Mouse (Mus musculus) hindbrain, embryonic 15.5 days (tissue): ENCODE measurements at regions not wholly inside any gene's neighbourhood (a gene's known extent, or its start where the extent isn't known, plus 50 kb on each side); places are given as distances from the start of the nearest gene placed in this dataset.

Experiments used
- ATAC-seq: fragments of 200-750 bp; cut with Nextera tagmentation; 2 replicates; pipeline ENCODE4 v1.8.0; 2017; ENCODE audit warnings: low read depth, moderate number of reproducible peaks, moderate TSS enrichment; ENCODE audit not compliant: low FRiP score
- H3K27ac ChIP-seq: fragments of 300-500 bp; sonication (generic); replicated peaks from 2 replicates; pipeline ENCODE4 v1.5.1; 2015; ENCODE audit warnings: mild to moderate bottlenecking, inconsistent platforms
- H3K27me3 ChIP-seq: fragments of 300-500 bp; sonication (generic); 2 replicates; pipeline ENCODE4 v1.6.1; 2015; ENCODE audit warnings: control low read depth, inconsistent platforms
- H3K36me3 ChIP-seq: fragments of 300-500 bp; sonication (generic); 2 replicates; pipeline ENCODE4 v1.6.1; 2015; ENCODE audit warnings: control low read depth, inconsistent platforms
- H3K4me1 ChIP-seq: fragments of 300-500 bp; sonication (generic); replicated peaks from 2 replicates; pipeline ENCODE4 v1.6.1; 2015; ENCODE audit warnings: control low read depth, inconsistent platforms
- H3K4me2 ChIP-seq: fragments of 300-500 bp; sonication (generic); 2 replicates; pipeline ENCODE4 v1.6.1; 2015; ENCODE audit warnings: moderate library complexity, mild to moderate bottlenecking, inconsistent platforms
- H3K4me3 ChIP-seq: fragments of 300-500 bp; sonication (generic); 2 replicates; pipeline ENCODE4 v1.5.1; 2015; ENCODE audit warnings: mild to moderate bottlenecking, inconsistent platforms
- H3K9ac ChIP-seq: fragments of 300-500 bp; sonication (generic); 2 replicates; pipeline ENCODE4 v1.6.1; 2015; ENCODE audit warnings: inconsistent platforms
- H3K9me3 ChIP-seq: fragments of 300-500 bp; sonication (generic); 2 replicates; pipeline ENCODE4 v1.6.1; 2016; ENCODE audit warnings: control low read depth, inconsistent platforms
- WGBS: fragments of 180-500 bp; shearing (Covaris S2); methylation state at CpG from one replicate; pipeline ENCODE4 v1.1.7; 2015; 5-methylcytosine and 5-hydroxymethylcytosine counted together

DNA sequence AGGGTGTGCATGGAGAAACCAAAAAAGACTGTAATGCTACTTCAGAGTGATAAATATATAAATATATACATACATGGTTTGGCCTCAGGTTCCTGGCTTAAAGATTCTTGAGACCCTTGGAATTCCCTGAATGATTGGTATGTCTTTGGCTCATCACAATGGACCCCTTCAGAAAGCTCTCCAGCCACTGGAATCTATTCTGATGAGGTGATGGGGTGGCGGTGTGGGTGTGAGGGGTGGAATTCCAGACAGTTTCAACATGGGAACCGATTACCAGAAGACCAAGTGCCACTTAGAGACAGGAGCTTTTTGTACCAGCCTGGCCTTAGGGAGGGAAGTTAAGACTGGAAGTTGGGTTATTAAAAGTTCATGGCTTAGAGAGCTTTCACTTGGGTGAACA lies 190.1 kb downstream of the Galc start:
- Histone ChIP-seq H3K27ac (no peak overlapping the region), H3K36me3 (no peaks in the 10 kb centered on the region), H3K4me1 (no peaks in the 10 kb centered on the region), H3K9ac (no peak overlapping the region), H3K27me3 (no peaks in the 10 kb centered on the region), H3K4me2 (no peak overlapping the region), H3K9me3 (no peaks in the 10 kb centered on the region), H3K4me3 (no peak overlapping the region)
- WGBS, result 70% methylated on average over 2 of the region's 2 CpGs
- ATAC-seq, result no peak

DNA sequence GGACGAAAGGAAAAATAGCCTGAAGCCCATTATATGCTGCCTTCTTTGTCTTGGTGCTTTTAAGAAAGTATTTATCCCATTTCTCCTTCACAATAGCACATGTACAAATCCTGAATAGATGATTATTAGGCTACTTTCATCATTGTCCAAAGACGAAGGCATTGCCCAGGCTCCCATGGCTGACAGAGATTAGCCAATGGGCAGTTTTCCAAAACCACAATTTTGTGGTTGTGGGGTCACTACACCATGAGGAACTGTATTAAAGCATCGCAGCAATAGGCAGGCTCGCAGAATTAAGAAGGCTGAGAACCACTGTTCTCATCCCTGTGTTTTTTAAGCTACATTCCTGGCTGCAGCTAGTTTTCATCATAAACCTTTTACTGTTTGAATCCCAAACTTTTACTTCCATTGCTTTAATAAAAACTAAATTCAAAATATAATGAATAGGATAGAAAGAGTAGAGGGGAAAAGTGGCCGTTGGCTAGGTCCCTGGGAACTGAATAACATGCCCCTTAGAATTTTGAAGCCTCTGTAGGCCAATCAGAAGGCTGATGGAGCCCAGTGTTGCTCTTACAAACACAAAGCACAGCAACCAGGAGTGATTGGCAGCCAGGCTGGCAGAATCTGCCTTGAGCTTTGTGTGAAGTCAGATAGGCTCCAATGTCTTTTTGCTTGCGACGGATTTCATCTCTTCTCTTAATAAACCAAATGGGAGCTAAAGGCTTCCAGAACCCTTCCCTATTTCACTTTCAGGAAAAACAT lies 199.7 kb downstream of the Galc start:
- Histone ChIP-seq H3K36me3 (no peaks in the 10 kb centered on the region), H3K4me3 (no peak overlapping the region), H3K9me3 (no peaks in the 10 kb centered on the region), H3K4me2 (no peak overlapping the region), H3K27me3 (no peaks in the 10 kb centered on the region), H3K27ac (no peak overlapping the region), H3K9ac (no peak overlapping the region), H3K4me1 (no peaks in the 10 kb centered on the region)
- 69% methylated on average over 7 of the region's 7 CpGs for WGBS
- no peak for ATAC-seq

DNA sequence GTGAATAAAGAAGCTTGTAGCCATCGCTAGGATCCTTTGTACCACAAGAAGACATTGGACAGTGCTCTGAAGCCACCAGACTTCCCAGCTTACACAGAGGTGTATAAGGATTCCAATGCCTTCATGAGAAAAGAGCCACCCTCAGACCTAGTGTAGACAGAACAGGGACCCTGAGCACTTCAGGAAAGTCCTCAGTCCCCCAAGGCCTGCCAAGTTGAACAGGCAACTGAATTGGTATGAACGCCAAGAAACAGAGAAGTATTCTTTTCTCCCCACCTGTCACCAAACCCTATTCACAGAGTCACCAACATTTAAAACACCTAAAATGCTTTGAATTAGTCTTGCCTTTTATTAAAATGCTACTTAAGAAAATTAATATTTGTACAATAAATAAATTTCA lies 200.3 kb downstream of the Galc start:
- H3K4me1 ChIP-seq, result no peaks in the 10 kb centered on the region
- no peaks in the 10 kb centered on the region for H3K36me3 ChIP-seq
- H3K27ac ChIP-seq, result no peak overlapping the region
- H3K4me2 ChIP-seq, result no peak overlapping the region
- no peaks in the 10 kb centered on the region for H3K27me3 ChIP-seq
- no peak overlapping the region for H3K9ac ChIP-seq
- H3K9me3 ChIP-seq, result no peaks in the 10 kb centered on the region
- WGBS, result 82% methylated on average over 2 of the region's 2 CpGs
- H3K4me3 ChIP-seq, result no peak overlapping the region
- no peak for ATAC-seq

DNA sequence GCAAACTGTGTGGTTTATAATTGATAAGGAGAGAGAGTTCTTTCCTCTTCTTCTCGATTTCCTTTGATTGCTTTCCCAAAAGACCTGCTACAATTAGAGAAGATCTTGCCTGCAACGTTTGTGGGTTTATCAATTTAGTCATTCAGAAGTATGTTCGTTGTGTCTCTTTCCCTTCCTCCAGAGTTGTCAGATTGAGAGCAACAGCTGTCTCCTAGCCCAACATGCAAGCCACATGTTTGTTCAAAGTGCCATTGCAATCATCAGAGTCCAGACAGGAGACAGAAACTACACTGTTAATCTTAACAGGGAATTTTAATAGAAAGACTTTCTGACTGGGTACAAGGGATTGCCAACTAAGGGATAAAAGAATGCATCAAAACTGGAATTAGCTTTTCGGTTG lies 208.3 kb downstream of the Galc start:
- Histone ChIP-seq H3K27ac (no peak overlapping the region), H3K36me3 (no peaks in the 10 kb centered on the region), H3K4me2 (no peak overlapping the region), H3K27me3 (no peaks in the 10 kb centered on the region), H3K9me3 (no peaks in the 10 kb centered on the region), H3K9ac (no peak overlapping the region), H3K4me3 (no peak overlapping the region), H3K4me1 (peaks cover 8% of the 10 kb centered on the region)
- no peak for ATAC-seq
- 74% methylated on average over 4 of the region's 4 CpGs for WGBS

DNA sequence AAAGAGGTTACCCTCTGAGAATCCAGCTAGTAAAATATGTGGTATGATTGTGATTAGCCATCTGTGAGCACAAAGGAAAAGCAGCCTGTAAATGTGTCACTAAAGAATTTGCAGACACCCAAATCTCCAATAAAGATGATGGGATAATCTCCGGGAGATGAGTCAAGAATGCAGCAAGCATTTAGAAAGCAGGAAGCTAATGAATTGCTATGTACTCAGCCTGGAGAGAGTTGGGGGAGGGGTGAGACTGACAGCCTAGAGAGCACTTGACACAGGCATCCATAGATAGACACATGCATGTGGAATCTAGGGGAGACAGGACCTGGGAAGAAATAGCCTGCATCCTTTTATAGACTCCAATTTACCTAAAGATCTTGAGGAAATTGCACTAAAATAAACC lies 208.8 kb downstream of the Galc start:
- Histone ChIP-seq H3K4me2 (no peak overlapping the region), H3K27me3 (no peaks in the 10 kb centered on the region), H3K36me3 (no peaks in the 10 kb centered on the region), H3K9me3 (no peaks in the 10 kb centered on the region), H3K4me1 (peaks cover 8% of the 10 kb centered on the region), H3K27ac (no peak overlapping the region), H3K9ac (no peak overlapping the region), H3K4me3 (no peak overlapping the region)
- 7% methylated on average over 1 of the region's 1 CpGs for WGBS
- no peak for ATAC-seq

DNA sequence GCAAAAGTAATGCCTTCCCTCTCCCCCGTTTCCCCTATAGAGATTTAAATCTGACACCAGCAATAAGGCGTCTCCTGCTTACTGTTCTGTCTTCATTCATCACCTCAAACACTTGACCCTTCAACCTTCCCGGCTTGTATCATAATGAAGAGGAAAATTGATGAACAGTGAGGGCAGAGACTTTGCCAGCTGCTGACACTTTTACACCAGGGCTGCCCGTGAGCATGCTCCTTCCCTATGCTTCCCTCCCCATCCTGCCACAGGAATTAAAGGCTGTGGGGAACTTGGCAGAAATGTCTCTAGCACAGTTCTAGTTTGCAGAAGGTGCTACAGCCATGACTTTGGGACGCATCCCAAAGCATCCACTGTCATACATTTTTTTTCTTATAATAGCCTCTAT lies 209.2 kb downstream of the Galc start:
- ATAC-seq, result no peak
- no peaks in the 10 kb centered on the region for H3K36me3 ChIP-seq
- no peaks in the 10 kb centered on the region for H3K27me3 ChIP-seq
- H3K27ac ChIP-seq, result no peak overlapping the region
- peaks cover 8% of the 10 kb centered on the region for H3K4me1 ChIP-seq
- H3K9me3 ChIP-seq, result no peaks in the 10 kb centered on the region
- 16% methylated on average over 5 of the region's 5 CpGs for WGBS
- H3K4me3 ChIP-seq, result no peak overlapping the region
- H3K9ac ChIP-seq, result no peak overlapping the region
- H3K4me2 ChIP-seq, result no peak overlapping the region

DNA sequence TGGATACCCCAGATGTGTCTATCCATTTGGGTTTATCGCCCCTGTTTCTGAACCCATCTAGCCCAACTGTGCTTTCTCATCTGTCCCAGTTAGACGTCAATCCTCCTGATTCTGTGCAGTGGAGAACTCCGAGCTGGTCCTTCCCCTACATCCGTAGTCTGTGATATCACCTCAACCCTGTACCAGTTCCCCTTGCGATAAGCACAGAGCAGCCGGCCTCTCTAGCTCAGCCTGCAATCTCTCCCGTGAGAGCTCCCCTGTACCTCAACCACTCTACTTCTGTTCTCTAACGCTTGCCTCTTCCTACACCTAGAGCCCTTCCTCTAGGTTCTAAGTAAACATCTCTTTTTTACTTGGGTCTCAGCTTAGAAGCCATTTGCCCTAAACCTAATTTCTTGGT lies 211.5 kb downstream of the Galc start:
- Histone ChIP-seq H3K27me3 (no peaks in the 10 kb centered on the region), H3K9ac (no peak overlapping the region), H3K27ac (no peak overlapping the region), H3K4me3 (no peak overlapping the region), H3K4me2 (no peak overlapping the region), H3K36me3 (no peaks in the 10 kb centered on the region), H3K9me3 (no peaks in the 10 kb centered on the region), H3K4me1 (peaks cover 8% of the 10 kb centered on the region)
- no peak for ATAC-seq
- 87% methylated on average over 8 of the region's 8 CpGs for WGBS

DNA sequence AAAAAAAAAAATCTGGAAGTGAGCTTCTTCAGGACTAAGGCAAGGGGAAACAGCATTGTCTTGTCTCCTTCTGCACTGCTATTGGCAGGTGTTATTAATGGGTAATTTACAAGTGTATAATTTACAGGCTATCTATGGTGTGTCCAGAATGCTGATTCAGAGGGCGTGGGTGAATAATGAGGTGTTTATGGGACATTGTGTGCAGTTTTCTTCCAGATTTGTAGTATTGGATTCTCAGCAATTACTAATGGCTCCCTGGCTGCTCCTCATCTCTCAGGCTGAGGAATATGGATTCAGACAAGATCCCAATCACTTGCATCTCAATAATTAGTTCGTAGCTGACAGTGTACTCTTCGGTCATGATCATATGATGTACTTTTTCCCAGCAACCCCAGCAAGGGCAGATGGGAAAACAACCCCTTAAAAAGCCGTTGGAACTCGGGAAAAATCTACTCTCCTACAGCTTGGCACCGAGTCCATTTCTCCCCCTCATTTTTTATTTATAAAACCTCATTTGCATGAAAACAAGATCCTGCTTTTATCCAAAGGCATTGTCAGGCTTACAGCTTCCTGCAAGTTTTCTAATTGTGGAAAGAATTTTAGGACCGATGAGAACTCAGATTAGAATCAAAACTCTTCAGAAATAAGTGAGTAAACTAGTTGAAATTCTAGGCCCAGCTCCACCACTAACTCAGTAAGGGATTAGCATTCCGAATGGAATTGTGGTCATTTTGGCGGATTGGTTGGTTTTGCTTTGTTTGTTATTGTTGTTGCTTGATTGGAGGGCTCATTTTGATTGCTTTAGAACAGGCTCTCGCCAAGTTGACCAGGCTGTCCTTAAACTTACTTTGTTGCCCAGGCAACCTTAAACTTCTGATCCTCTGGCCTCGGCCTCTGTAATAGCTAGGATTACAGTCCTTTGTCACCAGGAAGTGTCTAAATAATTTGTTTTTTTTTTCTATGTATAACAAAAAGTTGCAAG lies 212.5 kb downstream of the Galc start:
- 46% methylated on average over 11 of the region's 11 CpGs for WGBS
- H3K4me2 ChIP-seq, result no peak overlapping the region

DNA sequence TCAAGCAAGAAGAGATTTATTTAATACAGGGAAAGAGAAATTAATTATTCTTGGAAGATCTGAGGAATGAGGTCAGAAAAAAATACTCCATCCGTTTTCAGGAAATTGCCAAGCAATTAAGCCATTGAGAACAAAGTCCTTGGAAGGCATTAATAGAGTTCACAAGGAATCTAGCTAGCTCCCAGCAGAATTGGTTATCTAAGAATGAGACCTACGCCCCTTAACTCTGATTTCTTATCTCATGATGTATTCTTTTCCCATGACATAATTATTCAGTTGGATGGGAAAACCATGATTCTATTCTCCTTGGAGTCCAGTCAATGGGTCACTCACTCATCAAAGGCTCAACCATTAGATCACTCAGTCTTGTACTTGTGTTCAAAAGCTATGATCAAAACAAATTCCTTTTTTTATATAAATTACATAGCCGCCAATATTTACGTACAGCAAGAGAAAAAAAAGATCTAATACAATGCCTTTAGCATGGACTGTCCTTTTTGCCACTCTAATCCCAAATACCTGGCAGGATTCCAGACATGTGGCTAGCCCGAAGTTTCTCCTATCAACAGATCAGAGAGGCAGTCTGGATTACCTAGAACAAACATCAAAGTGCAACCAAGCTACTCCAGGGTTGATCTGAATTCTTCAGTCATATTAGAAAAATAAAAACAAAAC lies 213.3 kb downstream of the Galc start:
- Histone ChIP-seq H3K36me3 (no peaks in the 10 kb centered on the region), H3K4me2 (no peak overlapping the region), H3K4me3 (no peak overlapping the region), H3K27me3 (no peaks in the 10 kb centered on the region), H3K27ac (no peak overlapping the region), H3K4me1 (peaks cover 8% of the 10 kb centered on the region), H3K9ac (no peak overlapping the region), H3K9me3 (no peaks in the 10 kb centered on the region)
- 80% methylated on average over 5 of the region's 5 CpGs for WGBS
- no peak for ATAC-seq

More for the DNA sequence above, 212.5 kb downstream of the Galc start:
- H3K9ac ChIP-seq, result no peak overlapping the region
- no peak overlapping the region for H3K27ac ChIP-seq
- H3K9me3 ChIP-seq, result no peaks in the 10 kb centered on the region
- ATAC-seq, result no peak
- no peak overlapping the region for H3K4me3 ChIP-seq
- no peaks in the 10 kb centered on the region for H3K36me3 ChIP-seq
- no peaks in the 10 kb centered on the region for H3K27me3 ChIP-seq
- peaks cover 8% of the 10 kb centered on the region for H3K4me1 ChIP-seq

DNA sequence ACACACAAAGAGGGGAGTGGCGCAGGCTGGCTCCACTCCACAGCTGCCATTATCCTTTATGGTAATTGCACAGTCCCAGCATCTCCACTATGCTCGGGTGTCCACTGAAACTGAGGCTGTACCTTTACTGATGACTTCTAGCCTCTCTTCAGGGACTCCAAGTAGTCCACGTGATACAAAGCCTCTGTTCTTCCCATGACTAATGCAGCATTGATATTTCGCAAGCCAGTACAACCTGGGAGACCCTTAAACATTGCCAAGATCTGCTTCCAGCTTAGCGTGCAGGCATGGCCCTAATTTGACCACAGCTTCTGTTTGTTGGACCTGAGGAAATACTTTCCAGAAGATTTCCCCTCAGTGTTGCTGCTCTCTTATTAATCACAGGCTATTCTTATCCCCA lies 215.8 kb downstream of the Galc start:
- ATAC-seq, result peak; percentile 48; the same call in 1 of the 2 replicates
- no peaks in the 10 kb centered on the region for H3K9me3 ChIP-seq
- no peaks in the 10 kb centered on the region for H3K36me3 ChIP-seq
- H3K4me2 ChIP-seq, result no peak overlapping the region
- H3K27ac ChIP-seq, result no peak overlapping the region
- 65% methylated on average over 5 of the region's 5 CpGs for WGBS
- H3K4me1 ChIP-seq, result no peaks in the 10 kb centered on the region
- no peaks in the 10 kb centered on the region for H3K27me3 ChIP-seq
- no peak overlapping the region for H3K4me3 ChIP-seq
- no peak overlapping the region for H3K9ac ChIP-seq

DNA sequence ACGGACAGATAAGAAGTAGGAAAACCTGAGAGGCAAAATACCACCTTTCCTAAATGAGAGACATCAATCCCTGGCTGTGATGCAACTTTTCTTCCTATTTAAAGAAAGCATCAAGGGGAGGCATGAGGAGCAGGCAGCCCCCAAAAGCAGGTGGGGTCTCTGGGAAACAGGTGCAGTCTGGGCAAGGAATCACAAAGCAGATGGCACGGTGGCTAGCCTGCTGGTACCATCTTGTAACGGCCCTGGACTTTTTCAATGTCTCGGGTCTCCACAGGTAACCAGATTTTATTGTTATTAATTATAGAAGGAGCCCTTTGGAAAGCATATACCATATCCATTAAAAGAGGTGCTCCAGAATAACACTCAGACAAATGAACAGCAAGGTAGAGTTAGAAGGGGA lies 219.6 kb downstream of the Galc start:
- H3K4me2 ChIP-seq, result no peak overlapping the region
- no peaks in the 10 kb centered on the region for H3K4me1 ChIP-seq
- no peaks in the 10 kb centered on the region for H3K9me3 ChIP-seq
- no peaks in the 10 kb centered on the region for H3K27me3 ChIP-seq
- H3K4me3 ChIP-seq, result no peak overlapping the region
- no peaks in the 10 kb centered on the region for H3K36me3 ChIP-seq
- H3K9ac ChIP-seq, result no peak overlapping the region
- ATAC-seq, result no peak
- WGBS, result 81% methylated on average over 4 of the region's 4 CpGs
- no peak overlapping the region for H3K27ac ChIP-seq

DNA sequence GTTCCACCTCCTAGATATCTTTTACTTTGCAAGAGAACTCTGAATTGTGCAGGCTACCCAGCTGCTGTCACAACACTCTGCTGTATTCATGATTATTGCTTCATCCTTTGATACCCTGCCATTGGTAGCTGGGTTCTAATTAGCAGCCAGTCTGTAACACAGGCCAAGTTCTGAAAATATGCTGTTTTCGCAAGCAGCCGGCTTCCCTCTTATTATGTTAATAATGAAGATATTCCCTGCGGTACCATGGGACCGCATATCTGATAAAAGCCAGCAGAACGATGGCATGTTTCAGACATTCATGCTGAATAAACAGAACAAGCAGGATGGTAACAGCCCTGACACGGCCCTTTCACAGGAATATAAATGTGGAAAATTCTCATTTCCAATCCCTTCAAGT lies 235.6 kb downstream of the Galc start:
- peak; percentile 45; the same call in 1 of the 2 replicates for ATAC-seq
- no peak overlapping the region for H3K4me2 ChIP-seq
- no peaks in the 10 kb centered on the region for H3K36me3 ChIP-seq
- no peaks in the 10 kb centered on the region for H3K9me3 ChIP-seq
- no peak overlapping the region for H3K27ac ChIP-seq
- H3K4me1 ChIP-seq, result peaks cover 6% of the 10 kb centered on the region; the same call in 1 of the 2 replicates
- no peak overlapping the region for H3K4me3 ChIP-seq
- H3K27me3 ChIP-seq, result no peaks in the 10 kb centered on the region
- 37% methylated on average over 6 of the region's 6 CpGs for WGBS
- no peak overlapping the region for H3K9ac ChIP-seq
